Mouse (Mus musculus): Measurements from ENCODE around the gene Gm37240.

DNA sequence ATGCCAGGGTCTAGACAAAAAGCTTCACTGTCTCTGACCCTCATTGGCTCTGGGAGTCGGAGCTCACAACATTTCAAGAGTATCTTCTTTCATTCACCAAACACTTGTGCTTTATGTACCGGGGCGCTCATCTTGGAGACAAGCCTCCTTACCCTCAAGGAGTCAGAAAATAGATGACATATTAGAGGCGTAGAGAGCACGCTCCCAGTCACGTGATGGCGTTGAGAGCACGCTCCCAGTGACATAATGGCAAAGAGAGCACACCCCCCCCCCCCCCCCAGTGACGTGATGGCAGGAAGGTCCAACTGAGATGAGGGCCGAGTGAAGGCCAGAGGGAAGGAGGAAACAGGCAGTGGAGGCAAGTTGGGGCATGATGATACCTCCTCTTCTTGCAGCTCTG, 517.5 kb downstream of the Gm37240 start:
- TF ChIP-seq POLR2A (IDR thresholded peaks at IDR 0.05; ENCODE audit: borderline replicate concordance, insufficient read depth, low read length) = no peak
- TF ChIP-seq CTCF (IDR thresholded peaks at IDR 0.05; ENCODE audit: borderline replicate concordance, insufficient read depth, low read depth, low read length) = no peak
